Mouse (Mus musculus) left cerebral cortex, postnatal 4 days (tissue): ENCODE results near the gene Morc4. TPM values are rescaled to one million over a fixed set of nuclear protein-coding genes. Genes with fewer than 3 reads are reported as not detected.

Experiments used
- total RNA-seq, 2 experiments: library from RNA; stranded (reverse); gene quantifications; 2 replicates each; pipeline ENCODE4 v1.2.3; 2021

Morc4 gene
- total RNA-seq, 2 experiments from 2014 or later, result 6.1 to 8.8 TPM

Other genes starting within 250 kb of the Morc4 start
- 1 to 10 TPM; 1.8 to 2.2 TPM for gene Tbc1d8b, start 186.7 kb downstream of the Morc4 start, total RNA-seq
- gene Gm15013, start 157.2 kb downstream of the Morc4 start, total RNA-seq, result not detected
- not detected for gene Ripply1, start 89.3 kb downstream of the Morc4 start, total RNA-seq
- under 1 TPM in 1 of 2 experiments, not detected in 1; 0.26 TPM for gene Cldn2, start 70.8 kb downstream of the Morc4 start, total RNA-seq
- 10 to 100 TPM; 12.1 to 14.3 TPM for gene Rbm41, start 126.9 kb upstream of the Morc4 start, total RNA-seq
- under 1 TPM; 0.50 to 0.79 TPM for gene Nup62cl, start 191.0 kb upstream of the Morc4 start, total RNA-seq
- not detected for gene Pih1h3b, start 191.2 kb upstream of the Morc4 start, total RNA-seq